Mouse (Mus musculus) CD4-positive naive resting alpha-beta T cell, adult 76 days (primary cell): ENCODE data around the gene 4932438H23Rik. TPM values are rescaled to one million over a fixed set of nuclear protein-coding genes. Genes with fewer than 3 reads are reported as not detected.

Experiments used
- total RNA-seq: library from RNA; stranded (reverse); gene quantifications from one replicate; pipeline ENCODE4 v1.2.4, GENCODE M21; 2023

Gene 4932438H23Rik
- 1.6 TPM for total RNA-seq

GRCm38 (mm10) chr16:91095022-91095421 lies at the start of gene 4932438H23Rik:
TSS of gene 4932438H23Rik (minus strand) at chr16:91095122.

GRCm38 (mm10) chr16:91044270-91045182 lies 50.4 kb downstream of the 4932438H23Rik start, which contains the start of gene Paxbp1:
TSS of gene Paxbp1 (minus strand) at chr16:91044543.

GRCm38 (mm10) chr16:91011021-91011683 lies 83.8 kb downstream of the 4932438H23Rik start, which contains the start of gene Synj1:
TSS of gene Synj1 (minus strand) at chr16:91011308.

Other genes starting within 250 kb of the 4932438H23Rik start
- gene Cfap298, start 160.0 kb downstream of the 4932438H23Rik start, total RNA-seq, result 15.8 TPM
- gene Synj1, start 83.8 kb downstream of the 4932438H23Rik start, total RNA-seq, result 64.6 TPM
- gene Paxbp1, start 50.6 kb downstream of the 4932438H23Rik start, total RNA-seq, result 146 TPM
- not detected for gene Olig2, start 130.3 kb upstream of the 4932438H23Rik start, total RNA-seq
- not detected for gene Olig1, start 174.7 kb upstream of the 4932438H23Rik start, total RNA-seq